Mouse (Mus musculus) spleen, adult 2 months (tissue): ENCODE measurements around the gene Igsf9b.

Experiments used
- CTCF ChIP-seq: fragments of 200-500 bp; IDR thresholded peaks from 2 replicates; pipeline ENCODE4 v1.5.1; 2011; ENCODE audit warnings: mild to moderate bottlenecking, inconsistent platforms; ENCODE audit not compliant: insufficient read depth, insufficient read length, insufficient replicate concordance; ENCODE audit errors: extremely low read depth
- POLR2A ChIP-seq: fragments of 200-500 bp; IDR thresholded peaks from 2 replicates; pipeline ENCODE4 v1.6.1; 2011; ENCODE audit warnings: low read depth, low read length, inconsistent platforms

- TF ChIP-seq CTCF (no peak), POLR2A (no peak)
These were observed 102.2 kb downstream of the Igsf9b start for GRCm38 (mm10) chr9:27401169-27401568.
